Mouse (Mus musculus): ENCODE results near the gene Rfx8. TPM values are rescaled to one million over a fixed set of nuclear protein-coding genes. Genes with fewer than 3 reads are reported as not detected.

Gene Rfx8
- 0.11 TPM in 1 of 2 replicates, not detected in the other for polyA plus RNA-seq (2015; fragmentation: Nextera tagmentation; extraction: Ambion mirVana)

DNA sequence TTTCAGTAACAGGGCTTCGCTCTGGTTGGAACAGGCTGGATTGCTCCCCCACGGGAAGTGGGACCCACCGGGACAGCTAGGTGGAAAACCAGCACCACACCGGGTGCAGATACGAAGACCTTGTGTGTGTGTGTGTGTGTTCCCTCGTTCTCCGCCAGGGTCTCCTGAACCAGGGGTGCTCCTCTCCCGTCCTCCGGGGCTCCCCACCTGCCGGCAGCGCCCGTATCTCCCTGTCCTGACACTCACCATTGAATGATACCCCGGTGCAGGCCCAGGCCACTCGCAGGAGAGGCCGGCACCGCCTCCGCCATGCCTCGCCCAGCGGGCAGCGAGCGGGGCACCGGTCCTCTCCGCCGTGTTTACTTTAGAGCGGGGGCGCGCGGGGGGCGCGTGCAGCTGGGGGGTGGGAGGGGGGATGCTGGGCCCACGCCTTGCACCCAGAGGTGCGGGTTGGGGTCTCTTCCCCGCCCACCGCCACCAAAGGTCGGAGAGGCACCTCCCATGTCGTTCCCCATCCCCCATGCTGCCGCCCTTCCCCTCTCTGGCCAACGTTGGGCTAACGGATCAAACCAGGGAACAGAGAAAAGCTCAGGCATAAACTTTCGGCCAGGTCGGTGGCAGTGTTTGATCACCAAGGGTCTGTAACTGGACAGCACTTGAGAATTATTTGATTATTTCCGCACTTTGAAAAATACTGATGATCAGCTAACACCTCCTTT lies at the start of gene Rfx8:
Gene Rfx8 (minus strand): TSS at position 366 of the 719 bp plus-strand sequence.
- H3K4me1 ChIP-seq = peaks cover 19% of the 10 kb centered on the region
- no peaks in the 10 kb centered on the region for H3K36me3 ChIP-seq
- peak within 1 kb of the TSS; percentile 41 for H3K4me3 ChIP-seq
- H3K27ac ChIP-seq (replicated peaks) = no peak within 1 kb of the TSS
- peak within 1 kb of the TSS; percentile 52 for H3K9ac ChIP-seq (replicated peaks)
- H3K27me3 ChIP-seq = no peaks in the 10 kb centered on the region; the same call in 1 of the 2 replicates
- ATAC-seq (replicated peaks) = peak; percentile 70
- WGBS = 2% methylated on average over 38 of the region's 42 CpGs
- H3K4me2 ChIP-seq (replicated peaks) = peak within 1 kb of the TSS; percentile 68
- H3K9me3 ChIP-seq = no peaks in the 10 kb centered on the region

DNA sequence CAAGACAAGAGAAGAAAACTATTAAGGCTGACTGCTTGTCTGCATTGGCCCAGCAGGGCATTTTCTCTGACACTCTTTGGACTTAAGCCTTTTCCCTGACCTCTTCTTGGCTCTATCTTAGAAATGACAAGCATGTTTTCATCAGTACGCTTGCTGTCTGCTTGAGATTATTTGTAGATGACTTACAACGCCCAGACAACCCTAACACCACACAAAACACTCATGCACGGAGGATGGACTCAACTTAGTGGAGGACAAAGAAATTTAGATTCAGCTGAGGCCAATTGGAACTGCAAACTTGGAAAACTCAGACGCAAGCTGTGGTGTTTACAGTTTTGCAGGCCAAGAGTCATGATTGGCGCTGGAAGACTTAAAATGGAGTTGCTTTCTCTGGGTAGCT lies 49.6 kb upstream of the Rfx8 start:
- 68% methylated on average over 5 of the region's 5 CpGs for WGBS
- Histone ChIP-seq H3K4me2 (replicated peaks) (no peak overlapping the region), H3K27me3 (no peaks in the 10 kb centered on the region), H3K4me3 (no peak overlapping the region), H3K36me3 (no peaks in the 10 kb centered on the region), H3K9me3 (no peaks in the 10 kb centered on the region), H3K4me1 (peaks cover 14% of the 10 kb centered on the region), H3K9ac (replicated peaks) (no peak overlapping the region), H3K27ac (replicated peaks) (no peak overlapping the region)
- no peak for ATAC-seq (replicated peaks)

DNA sequence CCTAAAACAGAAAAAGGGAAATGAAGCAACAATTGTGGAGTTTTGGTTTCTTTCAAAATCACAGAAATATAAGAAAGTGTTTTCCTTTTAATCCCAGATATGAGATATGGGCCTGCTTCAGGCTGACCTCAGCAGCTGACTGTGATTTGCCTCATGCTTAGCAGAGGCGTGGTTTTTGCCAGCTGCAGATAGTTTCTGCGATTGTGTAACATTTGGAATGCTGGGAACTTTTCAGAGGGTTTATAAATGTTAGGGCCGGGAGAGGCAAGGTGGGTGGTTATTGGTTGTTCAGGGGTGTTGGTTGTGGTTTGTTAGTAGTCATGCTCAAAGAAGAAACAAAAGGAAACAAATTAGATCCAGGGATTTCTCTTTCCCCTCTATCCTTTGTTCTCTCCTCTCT lies 47.2 kb upstream of the Rfx8 start:
- WGBS = 84% methylated on average over 3 of the region's 3 CpGs

DNA sequence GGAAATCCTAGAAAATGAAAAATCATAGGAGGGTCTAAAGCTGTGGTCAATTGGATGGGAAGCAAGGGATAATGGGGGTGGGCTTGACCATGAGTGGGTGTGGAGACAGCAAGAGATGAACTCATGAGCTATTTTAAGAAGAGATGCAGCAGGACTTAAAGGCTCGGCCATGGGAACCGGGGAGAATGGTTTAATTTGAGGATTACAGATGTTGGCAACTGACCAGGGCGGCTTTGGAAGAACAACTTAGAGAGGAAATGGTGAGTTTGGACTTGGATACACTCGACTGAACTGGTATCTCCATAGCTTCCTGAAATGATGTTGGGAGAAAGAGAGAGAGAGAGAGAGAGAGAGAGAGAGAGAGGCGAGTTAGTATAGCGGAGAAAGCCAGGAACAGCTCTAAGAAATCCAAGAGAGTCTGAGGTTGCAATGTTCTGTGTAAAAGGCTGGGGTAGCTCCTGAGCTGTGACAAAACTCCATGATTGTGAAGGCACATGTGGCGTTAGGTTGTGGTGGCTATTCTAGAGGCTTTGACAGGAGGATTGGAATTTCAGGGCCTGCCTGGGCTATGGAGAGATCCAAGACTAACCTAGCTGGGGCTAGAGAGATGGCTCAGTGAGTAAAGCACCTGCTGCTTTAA lies 45.2 kb upstream of the Rfx8 start:
- Histone ChIP-seq H3K9ac (replicated peaks) (no peak overlapping the region), H3K9me3 (no peaks in the 10 kb centered on the region), H3K4me3 (no peak overlapping the region), H3K4me1 (peaks cover 16% of the 10 kb centered on the region), H3K36me3 (no peaks in the 10 kb centered on the region), H3K27ac (replicated peaks) (no peak overlapping the region), H3K4me2 (replicated peaks) (no peak overlapping the region), H3K27me3 (no peaks in the 10 kb centered on the region)
- 84% methylated on average over 7 of the region's 7 CpGs for WGBS
- no peak for ATAC-seq (replicated peaks)

More for the DNA sequence above, 47.2 kb upstream of the Rfx8 start:
- no peaks in the 10 kb centered on the region for H3K36me3 ChIP-seq
- H3K27ac ChIP-seq (replicated peaks) = no peak overlapping the region
- 0 out of 2 replicates have a peak, but pooled peaks cover 4% of the 10 kb centered on the region for H3K4me1 ChIP-seq
- no peak overlapping the region for H3K4me2 ChIP-seq (replicated peaks)
- no peaks in the 10 kb centered on the region for H3K27me3 ChIP-seq
- no peak overlapping the region for H3K4me3 ChIP-seq
- no peak overlapping the region for H3K9ac ChIP-seq (replicated peaks)
- H3K9me3 ChIP-seq = no peaks in the 10 kb centered on the region
- ATAC-seq (replicated peaks) = no peak

DNA sequence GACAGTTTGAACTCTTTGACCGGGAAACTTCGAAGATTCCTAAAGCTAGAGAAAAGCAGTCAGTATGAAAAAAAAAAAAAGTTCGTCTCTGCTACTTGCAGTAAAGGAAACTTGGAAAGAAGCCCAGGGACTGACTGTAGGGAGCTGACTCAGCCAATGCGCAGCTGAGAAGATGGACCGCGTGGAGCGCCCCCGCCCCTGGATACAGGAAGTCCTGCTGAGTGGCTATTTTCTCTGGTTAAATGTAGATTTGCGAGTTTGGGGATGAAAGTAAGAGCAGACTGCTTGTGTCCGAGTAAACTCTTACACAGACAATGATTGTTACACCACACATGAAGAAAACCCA lies 41.2 kb upstream of the Rfx8 start:
- Histone ChIP-seq H3K27ac (replicated peaks) (peak overlapping the region; percentile 47), H3K36me3 (no peaks in the 10 kb centered on the region), H3K4me2 (replicated peaks) (peak overlapping the region; percentile 25), H3K27me3 (no peaks in the 10 kb centered on the region), H3K4me1 (peaks cover 16% of the 10 kb centered on the region), H3K9ac (replicated peaks) (no peak overlapping the region), H3K9me3 (no peaks in the 10 kb centered on the region), H3K4me3 (peak overlapping the region; percentile 3; the same call in 1 of the 2 replicates)
- WGBS = 3% methylated on average over 10 of the region's 10 CpGs
- peak; percentile 64 for ATAC-seq (replicated peaks)

DNA sequence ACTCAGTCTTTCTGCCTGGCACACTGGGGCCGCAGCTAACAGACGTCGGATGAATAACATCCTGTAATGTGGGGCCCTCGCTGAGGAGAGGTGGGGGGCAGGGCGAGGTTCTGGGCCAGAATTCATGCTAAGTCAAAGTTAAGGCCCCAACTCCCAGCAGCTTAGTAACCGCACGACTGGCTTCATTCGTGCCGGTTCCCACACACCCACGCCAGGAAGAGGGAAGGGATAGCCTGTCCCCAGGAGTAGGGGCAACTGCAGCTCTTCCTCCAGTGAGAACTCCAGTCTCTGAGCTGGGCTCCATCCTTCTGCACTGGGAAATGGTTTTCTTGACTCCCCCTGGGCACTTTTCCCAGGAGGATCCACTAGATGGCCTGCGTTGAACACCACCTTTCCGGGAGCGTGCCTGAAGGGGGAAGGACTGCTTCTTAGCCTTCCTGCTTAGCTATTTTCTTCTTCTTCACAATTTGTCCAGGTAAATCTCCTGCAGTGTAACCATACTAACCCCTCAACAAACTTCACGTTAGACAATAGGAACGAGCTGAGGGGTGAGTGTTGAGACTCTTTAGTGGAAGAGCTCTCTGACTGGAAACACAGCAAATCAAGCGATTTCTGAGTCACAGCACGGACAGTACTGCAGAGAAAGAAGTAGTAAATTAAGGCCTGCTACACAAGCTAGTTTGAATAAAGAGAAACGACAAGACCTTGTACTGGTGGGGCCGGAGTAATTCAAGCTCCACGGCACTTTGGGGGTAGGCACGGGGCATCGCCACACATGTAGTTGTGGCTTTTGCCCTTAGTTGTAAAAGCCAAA lies 40.6 kb upstream of the Rfx8 start:
- peak overlapping the region; percentile 25 for H3K4me2 ChIP-seq (replicated peaks)
- no peak overlapping the region for H3K9ac ChIP-seq (replicated peaks)
- H3K9me3 ChIP-seq = no peaks in the 10 kb centered on the region
- WGBS = 6% methylated on average over 22 of the region's 22 CpGs
- H3K4me3 ChIP-seq = peak overlapping the region; percentile 3; the same call in 1 of the 2 replicates
- ATAC-seq (replicated peaks) = peak; percentile 60; the same call in 1 of the 2 replicates
- peak overlapping the region; percentile 47 for H3K27ac ChIP-seq (replicated peaks)
- no peaks in the 10 kb centered on the region for H3K36me3 ChIP-seq
- peaks cover 16% of the 10 kb centered on the region for H3K4me1 ChIP-seq
- H3K27me3 ChIP-seq = no peaks in the 10 kb centered on the region

DNA sequence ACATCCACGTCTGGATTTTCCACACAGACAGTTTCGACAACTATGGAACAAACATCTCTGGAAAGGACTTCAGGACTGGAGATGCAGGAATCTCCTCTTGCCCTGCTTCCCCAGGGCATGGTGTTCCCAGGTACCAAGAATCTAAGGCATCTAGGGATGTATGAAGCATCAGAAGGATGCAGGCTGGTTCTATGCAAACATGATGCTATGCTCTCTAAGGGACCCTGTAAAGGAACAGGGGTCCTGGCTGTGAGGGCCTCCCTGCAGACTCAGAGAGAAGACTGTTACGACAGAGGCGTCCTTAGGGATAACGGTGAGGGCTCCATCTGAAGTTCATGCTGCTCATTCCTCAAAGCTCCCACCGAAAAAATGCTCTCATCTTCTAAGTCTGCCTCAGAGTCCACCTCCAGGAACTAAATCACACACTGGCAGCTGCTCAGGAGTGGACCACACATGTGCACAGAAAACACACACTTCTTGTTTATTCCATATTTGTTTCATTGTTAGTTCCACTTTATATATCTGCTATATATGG lies 39.5 kb upstream of the Rfx8 start:
- Histone ChIP-seq H3K4me2 (replicated peaks) (no peak overlapping the region), H3K9me3 (no peaks in the 10 kb centered on the region), H3K27ac (replicated peaks) (no peak overlapping the region), H3K4me3 (no peak overlapping the region), H3K36me3 (no peaks in the 10 kb centered on the region), H3K9ac (replicated peaks) (no peak overlapping the region), H3K27me3 (no peaks in the 10 kb centered on the region), H3K4me1 (peaks cover 16% of the 10 kb centered on the region)
- ATAC-seq (replicated peaks) = no peak
- 80% methylated on average over 6 of the region's 6 CpGs for WGBS

DNA sequence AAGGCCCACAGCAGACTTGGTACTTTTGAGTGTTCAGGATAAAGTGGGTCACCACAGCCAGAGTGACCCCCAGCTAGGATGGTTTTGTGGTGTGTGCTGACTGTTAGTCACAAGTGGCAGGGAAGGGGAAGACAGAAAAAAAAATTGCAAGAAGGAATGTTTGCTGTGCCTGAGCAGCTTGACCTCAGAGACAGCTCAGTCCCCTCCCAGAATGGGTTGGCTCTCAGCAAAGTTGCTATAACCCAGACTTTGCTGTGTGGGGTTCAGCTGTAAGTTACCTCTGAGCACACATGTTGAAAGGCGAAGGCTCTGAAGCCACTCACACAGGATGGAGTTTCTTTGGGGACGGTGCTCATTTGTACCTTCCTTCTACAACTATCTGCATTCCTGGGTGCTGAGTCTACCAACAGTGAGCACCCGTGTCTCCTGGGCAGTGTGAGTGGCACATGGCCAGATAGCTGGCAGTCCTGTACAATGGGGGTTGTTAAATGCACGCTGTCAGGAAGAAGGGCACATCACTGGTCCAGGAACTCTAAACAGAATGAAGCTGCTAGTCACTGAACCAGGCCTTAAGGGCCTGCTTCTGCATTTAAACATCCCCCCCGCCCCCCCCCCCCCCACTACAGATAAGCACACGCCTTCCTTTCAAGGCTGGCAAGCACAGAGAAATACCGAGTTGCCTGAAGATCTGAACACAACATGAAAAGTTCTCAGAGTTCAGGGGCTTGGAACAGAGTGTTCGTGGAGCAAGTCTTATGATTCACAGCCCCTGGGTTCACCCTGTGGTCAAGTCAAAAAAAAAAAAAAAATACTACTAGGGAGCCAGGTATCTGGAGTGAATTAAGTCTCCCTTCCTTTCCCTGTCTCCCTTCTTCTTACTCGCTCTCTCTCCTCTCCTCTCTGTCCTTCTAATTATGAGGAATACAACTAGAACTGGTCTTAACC lies 38.7 kb upstream of the Rfx8 start:
- Histone ChIP-seq H3K4me1 (peaks cover 16% of the 10 kb centered on the region), H3K9ac (replicated peaks) (no peak overlapping the region), H3K27me3 (no peaks in the 10 kb centered on the region), H3K9me3 (no peaks in the 10 kb centered on the region), H3K36me3 (no peaks in the 10 kb centered on the region), H3K4me3 (no peak overlapping the region), H3K4me2 (replicated peaks) (no peak overlapping the region), H3K27ac (replicated peaks) (no peak overlapping the region)
- 58% methylated on average over 9 of the region's 9 CpGs for WGBS
- no peak for ATAC-seq (replicated peaks)

DNA sequence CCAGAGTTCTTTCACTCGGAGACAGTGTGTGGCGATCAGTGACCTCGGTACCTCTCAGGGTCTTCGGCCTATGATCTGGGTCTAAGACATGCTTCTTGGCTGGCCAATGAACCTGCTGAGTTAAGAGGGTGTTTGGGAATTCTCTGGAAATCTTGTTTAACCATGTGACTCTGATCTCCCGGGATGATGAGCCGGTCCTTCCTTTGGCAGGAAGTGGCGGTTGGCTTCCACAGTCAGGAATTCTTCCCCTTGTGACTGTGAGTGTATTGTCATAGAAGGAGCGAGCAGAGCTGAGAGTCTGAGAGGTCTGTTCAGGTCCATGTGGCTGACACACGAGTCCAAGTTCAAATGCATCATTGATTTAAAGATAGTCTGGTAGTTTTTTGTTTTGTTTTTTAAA lies 37.4 kb upstream of the Rfx8 start:
- H3K27me3 ChIP-seq = no peaks in the 10 kb centered on the region

DNA sequence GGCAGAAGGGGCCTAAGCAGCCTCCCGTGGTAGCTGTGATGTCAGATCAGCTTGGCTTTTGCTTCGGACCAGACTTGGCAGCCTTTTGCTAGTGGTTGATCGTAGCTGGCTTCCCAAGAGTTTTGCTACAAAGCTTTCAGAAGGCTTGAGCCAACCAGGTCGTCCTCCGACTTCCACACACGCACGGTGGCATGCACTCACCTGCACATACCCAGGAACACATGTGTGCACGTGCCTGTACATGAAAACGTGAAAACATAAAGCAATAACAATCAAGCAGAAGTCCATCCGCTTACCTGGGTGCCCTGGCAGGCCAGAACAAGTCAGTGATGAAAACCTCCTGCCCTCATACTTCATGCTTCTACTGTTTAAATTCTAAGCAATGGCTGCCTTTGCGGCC lies 36.2 kb upstream of the Rfx8 start:
- no peak overlapping the region for H3K27ac ChIP-seq (replicated peaks)
- H3K4me2 ChIP-seq (replicated peaks) = no peak overlapping the region
- ATAC-seq (replicated peaks) = no peak
- H3K4me1 ChIP-seq = peaks cover 10% of the 10 kb centered on the region
- 81% methylated on average over 11 of the region's 11 CpGs for WGBS
- no peak overlapping the region for H3K4me3 ChIP-seq
- H3K9ac ChIP-seq (replicated peaks) = no peak overlapping the region
- no peaks in the 10 kb centered on the region for H3K27me3 ChIP-seq
- no peaks in the 10 kb centered on the region for H3K9me3 ChIP-seq
- H3K36me3 ChIP-seq = no peaks in the 10 kb centered on the region

More for the DNA sequence above, 37.4 kb upstream of the Rfx8 start:
- no peak for ATAC-seq (replicated peaks)
- H3K9ac ChIP-seq (replicated peaks) = no peak overlapping the region
- H3K27ac ChIP-seq (replicated peaks) = no peak overlapping the region
- no peak overlapping the region for H3K4me2 ChIP-seq (replicated peaks)
- no peak overlapping the region for H3K4me3 ChIP-seq
- H3K36me3 ChIP-seq = no peaks in the 10 kb centered on the region
- no peaks in the 10 kb centered on the region for H3K9me3 ChIP-seq
- H3K4me1 ChIP-seq = peaks cover 16% of the 10 kb centered on the region
- WGBS = 78% methylated on average over 9 of the region's 9 CpGs

Data from forebrain, embryonic 15.5 days (tissue).